Mouse (Mus musculus): Measurements from ENCODE around the gene Hesx1.
A peak's percentile ranks its signal among the peaks of the same experiment; 100 is the strongest.
"Not testable (repeated sequence)": the region's sequence is repeated elsewhere in the genome, so short reads cannot be mapped to it uniquely, and the experiment has no call there.

The Hesx1 gene

DNA sequence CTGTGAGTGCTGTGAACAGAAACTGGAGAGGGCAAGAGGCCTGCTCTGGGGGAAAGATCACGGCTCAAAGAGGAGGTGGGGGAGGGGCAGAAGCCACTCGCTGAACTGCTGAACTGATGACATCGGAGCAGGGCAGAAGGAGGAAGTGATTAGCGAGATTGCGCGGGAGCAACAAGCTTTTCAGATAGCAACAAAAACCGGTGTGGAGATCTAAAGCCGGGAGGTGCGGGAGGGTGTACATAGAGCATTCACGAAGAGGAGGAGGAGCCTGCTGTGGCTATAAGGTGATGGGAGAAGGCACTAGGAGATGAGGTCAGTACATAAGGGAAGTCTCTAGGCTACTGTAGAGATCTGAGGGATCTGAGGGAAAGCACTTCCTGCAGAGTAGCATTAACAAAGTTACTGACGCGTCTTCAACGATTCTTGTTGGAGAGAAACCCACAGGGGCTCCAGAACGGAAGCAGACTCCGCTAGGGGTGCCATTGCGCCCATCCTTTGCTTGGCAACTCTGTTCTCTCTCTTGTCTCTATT is at the start of gene Hesx1:
Hesx1 (plus strand) TSS at position 206 of the 531 bp plus-strand sequence.
- DNase-seq (ENCODE audit: low read depth, low spot score): peak; percentile 82

- not testable (repeated sequence) for DNase-seq (ENCODE audit: low read depth, low spot score)
Measured at GRCm38 (mm10) chr14:26956139-26956538, 38.1 kb upstream of the Hesx1 start.

DNA sequence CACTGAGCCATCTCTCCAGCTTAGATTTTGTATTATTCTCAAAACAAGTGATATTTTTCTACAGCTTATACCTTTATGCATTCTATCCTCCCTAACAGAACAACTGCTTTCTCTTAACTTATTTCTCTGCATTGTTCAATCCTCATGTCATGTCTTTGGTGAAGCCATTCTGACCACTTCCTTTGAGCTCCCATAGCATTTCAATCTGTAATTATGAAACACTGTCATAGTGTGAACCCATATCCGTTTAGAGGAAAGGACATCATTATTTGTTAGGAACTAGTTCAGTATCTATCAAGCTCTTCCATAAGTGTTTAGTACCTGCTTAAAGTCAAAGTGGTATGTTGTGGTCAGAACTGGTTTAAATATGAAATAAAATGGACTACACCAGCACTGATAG is 33.7 kb upstream of the Hesx1 start:
- no peak for DNase-seq (ENCODE audit: low read depth, low spot score)

- DNase-seq (ENCODE audit: low read depth, low spot score): no peak
Measured at GRCm38 (mm10) chr14:26969164-26969563, 25.1 kb upstream of the Hesx1 start.

DNA sequence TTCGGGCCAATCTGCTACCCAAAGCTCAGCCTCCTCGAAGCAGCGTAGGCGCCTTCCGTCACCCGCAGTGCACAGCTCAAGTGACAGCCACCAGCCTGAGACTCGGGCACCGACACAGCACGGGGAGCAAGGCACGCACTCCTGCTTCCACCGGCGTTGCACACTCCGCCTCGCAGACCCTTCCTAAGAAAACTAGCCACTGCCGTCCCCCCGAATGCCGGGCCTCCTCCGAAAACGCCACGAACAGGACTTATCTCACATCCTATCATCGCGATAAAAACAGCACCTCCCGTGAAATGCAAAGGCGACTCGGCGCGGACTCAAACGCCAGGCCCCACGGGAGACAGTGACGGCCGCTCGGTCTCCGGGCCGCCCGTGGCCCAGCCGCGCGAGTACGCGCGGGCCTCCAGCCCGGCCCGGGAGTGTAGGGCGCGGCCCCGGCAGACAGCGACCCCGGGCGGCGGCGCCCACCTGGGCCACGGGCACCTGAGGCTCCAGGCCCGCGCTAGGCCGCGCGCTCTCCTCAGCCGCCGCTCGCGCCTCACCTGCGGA is 24.3 kb upstream of the Hesx1 start:
- DNase-seq (ENCODE audit: low read depth, low spot score): peak; percentile 75

GRCm38 (mm10) chr14:26970439-26970932 is 23.7 kb upstream of the Hesx1 start:
- DNase-seq (ENCODE audit: low read depth, low spot score): peak; percentile 96

DNA sequence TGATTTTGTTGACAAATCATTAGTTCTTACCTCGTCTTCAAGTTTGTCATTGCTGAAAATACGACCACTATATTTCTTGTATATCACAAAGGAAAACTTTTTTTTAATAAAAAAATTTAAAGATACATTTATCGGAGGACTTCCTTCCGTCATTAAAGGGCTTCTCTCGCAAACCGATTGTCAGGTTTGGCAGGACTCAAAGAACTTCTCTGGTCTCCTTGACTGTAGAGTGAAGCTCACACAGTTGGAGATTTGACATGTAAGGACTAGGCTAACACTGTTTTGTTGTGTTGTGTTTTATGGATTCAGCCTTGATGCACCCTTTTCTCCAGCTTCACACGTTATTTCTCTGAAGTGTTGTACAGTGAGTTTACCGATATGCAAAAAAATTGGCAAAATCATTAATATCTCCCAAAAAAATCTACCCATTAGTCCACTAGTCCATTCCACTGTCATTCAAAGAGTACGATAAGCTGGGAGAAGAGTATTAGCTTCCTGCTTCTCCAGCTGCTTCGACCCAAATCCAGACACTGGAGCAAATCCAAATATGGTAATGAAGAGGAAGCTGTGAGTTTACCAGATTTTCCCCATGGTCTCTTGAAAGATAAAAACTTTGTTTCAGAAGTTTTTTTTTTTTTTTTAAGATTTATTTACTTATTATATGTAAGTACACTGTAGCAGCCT is 23.0 kb upstream of the Hesx1 start, which contains the start of gene Appl1:
Appl1 (minus strand) TSS at position 127 of the 684 bp plus-strand sequence.
- peak; percentile 16 for DNase-seq (ENCODE audit: low read depth, low spot score)

DNA sequence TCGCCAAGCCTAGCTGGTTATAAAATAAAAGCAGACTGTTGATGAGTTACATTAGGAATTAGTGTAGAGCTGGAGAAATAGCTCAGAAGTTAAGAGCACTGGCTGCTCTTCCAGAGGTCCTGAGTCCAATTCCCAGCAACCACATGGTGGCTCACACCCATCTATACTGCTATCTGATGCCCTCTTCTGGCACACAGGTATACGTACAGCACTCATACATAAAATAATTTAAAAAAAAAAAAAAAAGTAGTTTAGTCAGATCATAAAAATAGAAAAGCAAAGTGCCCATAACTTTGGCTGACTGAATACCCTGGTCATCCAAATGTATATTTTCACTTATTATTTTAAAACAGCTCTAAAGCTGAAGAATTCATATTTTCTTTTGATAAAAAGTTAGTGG is 21.1 kb upstream of the Hesx1 start:
- DNase-seq (ENCODE audit: low read depth, low spot score): peak; percentile 17

DNA sequence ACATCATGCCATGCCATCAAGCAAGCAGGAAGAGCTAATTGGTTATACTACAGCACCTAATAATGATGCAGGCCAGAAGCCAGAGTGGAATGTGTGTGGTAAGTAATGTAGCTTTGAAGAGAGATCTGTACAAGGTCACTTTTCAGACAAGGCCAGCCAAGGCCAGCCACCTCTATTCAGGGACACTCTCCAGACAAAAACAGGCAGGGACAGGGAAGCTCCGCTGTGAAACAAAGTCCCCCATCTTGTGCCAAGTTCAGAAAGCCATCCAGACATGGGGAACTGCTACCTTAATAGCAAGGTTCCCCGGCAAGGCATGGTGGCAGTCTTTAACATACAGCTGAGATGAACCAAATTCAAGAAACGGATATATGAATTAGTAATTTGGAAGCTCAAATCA is 18.7 kb upstream of the Hesx1 start:
- no peak for DNase-seq (ENCODE audit: low read depth, low spot score)

DNA sequence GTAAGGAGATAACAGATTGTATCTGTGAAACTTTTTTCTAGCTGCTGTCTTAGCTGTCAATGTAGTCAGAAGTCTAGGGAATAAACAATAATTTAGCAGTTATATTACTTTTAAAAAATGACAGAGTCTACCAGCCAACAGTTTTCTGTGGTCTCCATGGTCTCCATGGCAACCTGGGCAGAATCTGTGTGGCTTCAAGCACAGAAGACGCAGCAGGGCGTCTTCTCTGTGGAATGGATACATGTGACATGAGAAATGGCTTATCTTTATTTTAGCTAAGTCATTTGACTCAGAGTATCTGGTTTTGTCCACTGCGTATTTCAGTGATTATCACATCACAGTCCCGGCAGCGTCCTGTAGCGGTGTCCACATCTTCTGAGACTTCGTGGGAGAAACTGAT is 18.0 kb upstream of the Hesx1 start:
- DNase-seq (ENCODE audit: low read depth, low spot score): no peak

- DNase-seq (ENCODE audit: low read depth, low spot score): no peak
Measured at GRCm38 (mm10) chr14:26977500-26977899, 16.7 kb upstream of the Hesx1 start.

GRCm38 (mm10) chr14:26979808-26980207 is 14.4 kb upstream of the Hesx1 start:
- no peak for DNase-seq (ENCODE audit: low read depth, low spot score)

- DNase-seq (ENCODE audit: low read depth, low spot score): no peak
Measured at GRCm38 (mm10) chr14:26981021-26981420, 13.2 kb upstream of the Hesx1 start.

GRCm38 (mm10) chr14:26981494-26982149 is 12.6 kb upstream of the Hesx1 start:
- no peak for DNase-seq (ENCODE audit: low read depth, low spot score)

- DNase-seq (ENCODE audit: low read depth, low spot score): no peak
Measured at GRCm38 (mm10) chr14:26982150-26982530, 12.1 kb upstream of the Hesx1 start.

- DNase-seq (ENCODE audit: low read depth, low spot score): peak; percentile 45
Measured at GRCm38 (mm10) chr14:26988694-26989093, 5.5 kb upstream of the Hesx1 start.

- DNase-seq (ENCODE audit: low read depth, low spot score): no peak
Measured at GRCm38 (mm10) chr14:26991622-26992021, 2.6 kb upstream of the Hesx1 start.

- DNase-seq (ENCODE audit: low read depth, low spot score): no peak
Measured at GRCm38 (mm10) chr14:26993427-26993826, 789 bp upstream of the Hesx1 start.

GRCm38 (mm10) chr14:26996257-26996656 is 2.0 kb downstream of the Hesx1 start:
- no peak for DNase-seq (ENCODE audit: low read depth, low spot score)

DNA sequence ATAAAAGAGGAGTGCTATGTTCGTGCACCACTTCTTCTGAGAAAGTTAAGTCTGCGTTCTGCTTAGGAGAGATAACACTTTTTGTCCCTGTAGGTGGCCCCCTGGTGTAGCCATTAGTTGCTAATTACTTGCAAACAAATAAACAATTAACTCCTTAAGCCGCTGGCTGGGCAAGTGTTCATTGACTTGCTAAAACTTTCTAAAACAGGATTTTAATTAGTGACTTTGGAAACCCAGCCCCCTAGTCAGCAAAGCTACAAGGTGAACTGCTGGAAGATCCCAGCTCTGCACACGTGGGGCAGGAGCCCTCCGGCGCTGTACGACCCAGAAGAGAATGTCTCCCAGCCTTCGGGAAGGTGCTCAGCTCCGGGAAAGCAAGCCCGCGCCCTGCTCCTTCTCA is 6.2 kb downstream of the Hesx1 start:
- no peak for DNase-seq (ENCODE audit: low read depth, low spot score)

DNA sequence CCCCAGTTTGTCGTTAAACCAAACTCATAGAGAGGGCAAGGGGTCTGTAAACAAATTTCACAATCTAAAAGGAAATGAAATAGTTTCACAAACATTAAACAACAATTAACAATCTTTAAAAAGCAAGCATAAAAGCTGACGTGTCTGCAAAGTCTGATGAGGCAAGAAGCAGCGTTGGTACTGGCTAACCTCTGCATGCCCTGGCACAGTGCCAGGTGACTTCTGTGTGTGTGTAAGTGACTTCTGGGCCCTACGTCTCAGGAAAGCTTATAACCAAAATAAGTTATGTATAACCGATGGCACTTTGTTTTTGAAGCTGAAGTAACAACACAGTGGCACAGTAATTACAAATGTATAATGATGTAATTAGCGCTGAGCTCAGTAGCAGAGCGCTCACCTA is 10.7 kb downstream of the Hesx1 start:
- DNase-seq (ENCODE audit: low read depth, low spot score): no peak

DNA sequence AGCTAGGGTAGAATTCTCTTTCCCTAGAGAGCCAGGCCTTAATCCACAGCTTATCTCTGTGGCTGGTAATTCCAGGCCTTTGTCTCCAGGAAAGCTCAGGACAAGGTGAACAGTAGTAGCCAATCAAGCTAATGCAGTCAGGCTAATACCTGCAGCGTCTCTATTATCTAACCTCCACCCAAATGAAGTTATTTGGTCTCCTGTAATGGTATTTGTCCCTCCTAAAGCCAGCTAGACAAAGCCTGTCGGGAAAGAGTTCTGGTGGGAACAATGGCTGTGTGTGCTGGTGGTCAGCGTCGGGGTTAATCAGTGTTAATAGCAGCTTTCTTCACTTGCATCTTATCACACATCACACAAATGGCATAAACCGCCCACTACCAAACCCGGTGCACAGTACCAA is 11.7 kb downstream of the Hesx1 start:
- DNase-seq (ENCODE audit: low read depth, low spot score): no peak

GRCm38 (mm10) chr14:27011561-27011960 is 17.3 kb downstream of the Hesx1 start:
- DNase-seq (ENCODE audit: low read depth, low spot score): no peak
